Mouse (Mus musculus): ENCODE measurements around the gene Nup107.

The Nup107 gene
- long read RNA-seq, experiment 1, transcript Nup107-201 (28 exons, 3,114 nt), result major isoform, 6 of 11 reads
- long read RNA-seq, experiment 1, partial matches to known transcripts, result 3 of 11 reads
- long read RNA-seq, experiment 1, other reads (novel, unspliced or antisense), result 2 of 11 reads
- long read RNA-seq, experiment 2, partial matches to known transcripts, result 4 of 8 reads
- long read RNA-seq, experiment 2, other reads (novel, unspliced or antisense), result 3 of 8 reads

DNA sequence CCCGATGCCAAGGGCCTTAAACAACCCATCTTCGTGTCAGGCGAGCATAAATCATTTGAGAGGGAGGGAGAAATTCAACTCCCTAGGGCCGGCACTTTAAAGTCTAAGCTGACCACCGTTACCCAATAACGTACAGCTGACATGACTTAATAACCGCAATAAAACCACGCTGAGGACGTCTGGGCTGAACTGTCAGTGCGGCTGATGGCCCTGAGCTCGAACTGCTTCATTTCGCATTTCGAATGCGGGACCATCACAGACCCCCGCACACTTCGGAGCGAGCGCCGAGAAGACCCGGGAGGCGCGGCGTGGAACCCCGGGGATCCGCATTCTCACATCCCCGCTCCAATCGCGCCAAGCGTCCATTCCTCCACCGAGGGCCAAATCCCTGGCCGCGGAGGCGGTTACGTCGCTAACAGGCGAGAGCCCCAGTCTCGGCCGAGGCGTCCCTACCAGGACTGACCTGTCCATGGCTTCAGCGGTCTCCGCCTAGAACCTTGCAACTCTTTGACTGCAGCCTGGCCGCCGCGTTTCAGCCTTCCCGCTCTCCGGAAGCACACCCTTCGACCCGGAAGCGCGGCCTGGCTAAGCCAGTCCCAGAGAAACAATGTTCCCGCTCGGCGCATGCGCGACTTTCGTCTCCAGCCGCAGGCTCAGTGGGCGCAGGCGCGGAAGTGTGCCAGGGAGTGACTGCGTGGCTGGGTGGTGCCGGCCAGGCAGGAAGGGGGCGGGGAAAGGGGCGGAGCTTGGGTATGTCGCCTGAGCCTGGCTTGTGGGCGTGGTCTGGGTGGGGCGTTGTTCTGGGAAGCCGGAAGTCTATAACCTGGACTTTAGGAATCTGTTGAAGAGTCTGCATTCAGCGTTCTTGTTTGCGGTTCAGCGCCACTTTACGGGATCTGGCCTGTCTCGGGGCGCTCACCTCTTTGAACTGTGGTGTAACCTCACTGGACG, at the start of gene Nup107:
Nup107 (minus strand) TSS at position 565 of the 951 bp plus-strand sequence.
- intact Hi-C loops (cut with DNase I), result loop anchor here (2.0 to 5.0 kb wide), 2 partner anchors 46 to 315 kb away; partner anchors contain the start of gene Slc35e3

DNA sequence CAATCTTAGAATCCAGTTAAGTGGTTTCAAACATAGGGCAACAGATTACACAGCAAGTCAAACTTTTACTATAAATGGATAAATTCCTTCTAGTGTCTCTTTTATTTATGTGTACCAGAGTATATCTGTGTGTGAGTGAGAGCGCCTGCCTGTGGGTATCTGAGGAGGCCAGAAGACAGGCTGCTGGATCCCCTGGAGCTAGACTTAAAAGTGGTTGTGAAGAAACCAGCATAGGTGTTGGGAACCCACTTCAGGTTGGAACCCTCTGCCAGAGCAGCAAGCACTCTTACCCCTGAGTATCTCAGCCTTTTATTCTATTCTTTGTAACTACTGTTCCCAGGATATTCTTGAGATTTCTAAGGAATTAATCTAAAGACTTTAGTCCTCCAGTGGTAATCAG, 49.3 kb upstream of the Nup107 start:
- intact Hi-C loops (cut with DNase I), result loop anchor here (5.0 kb wide), 2 partner anchors 44 to 266 kb away; no protein-coding TSS in a partner anchor

DNA sequence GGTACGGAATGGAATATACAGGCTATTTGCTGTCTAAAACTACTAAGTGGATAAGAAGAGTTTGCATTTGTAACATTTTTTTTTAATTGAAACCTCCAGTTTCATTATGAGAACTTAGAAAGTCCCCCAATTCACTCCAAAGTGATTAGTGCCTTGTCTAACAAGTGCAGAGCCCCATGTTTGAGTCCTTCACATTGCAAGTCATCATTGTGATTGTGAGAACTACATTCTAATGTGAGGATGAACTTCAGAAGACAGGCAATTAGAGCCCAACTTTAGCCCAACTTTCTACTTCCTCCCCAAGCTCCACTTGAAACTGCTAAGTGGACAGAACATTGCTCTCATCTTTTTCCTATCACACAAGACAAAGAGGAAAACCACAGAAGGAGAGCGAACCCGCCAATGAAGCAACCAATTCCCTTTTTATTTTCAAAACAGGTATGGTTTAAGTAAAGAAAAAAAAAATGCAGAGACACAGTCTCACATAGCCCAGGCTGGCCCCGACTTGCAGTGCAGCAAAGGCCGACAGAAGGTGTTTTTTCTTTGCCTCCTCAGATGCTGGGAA, 48.0 kb upstream of the Nup107 start:
- intact Hi-C loops (cut with DNase I), result loop anchor here (5.0 kb wide), 2 partner anchors 43 to 267 kb away; no protein-coding TSS in a partner anchor

DNA sequence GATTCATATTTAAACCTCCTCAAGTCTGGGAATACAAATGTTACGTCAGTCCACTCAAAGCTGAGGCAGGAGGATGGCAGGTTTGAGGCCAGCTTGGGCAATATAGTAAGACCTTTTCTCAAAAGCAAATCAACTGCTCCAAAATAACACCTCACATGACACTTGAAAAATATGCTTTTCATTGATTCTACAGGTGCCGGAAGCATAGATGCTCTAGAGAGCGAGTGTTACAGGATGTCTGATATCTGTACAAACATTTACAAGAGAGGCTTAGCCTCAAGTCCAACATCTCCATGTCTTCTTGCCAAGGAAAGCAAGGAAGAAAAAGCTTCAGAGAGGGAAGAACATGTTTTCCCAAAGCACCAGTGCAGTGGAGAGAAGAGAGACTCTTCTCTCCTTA, 47.2 kb upstream of the Nup107 start:
- intact Hi-C loops (cut with DNase I), result loop anchor here (5.0 kb wide), 2 partner anchors 42 to 268 kb away; no protein-coding TSS in a partner anchor

DNA sequence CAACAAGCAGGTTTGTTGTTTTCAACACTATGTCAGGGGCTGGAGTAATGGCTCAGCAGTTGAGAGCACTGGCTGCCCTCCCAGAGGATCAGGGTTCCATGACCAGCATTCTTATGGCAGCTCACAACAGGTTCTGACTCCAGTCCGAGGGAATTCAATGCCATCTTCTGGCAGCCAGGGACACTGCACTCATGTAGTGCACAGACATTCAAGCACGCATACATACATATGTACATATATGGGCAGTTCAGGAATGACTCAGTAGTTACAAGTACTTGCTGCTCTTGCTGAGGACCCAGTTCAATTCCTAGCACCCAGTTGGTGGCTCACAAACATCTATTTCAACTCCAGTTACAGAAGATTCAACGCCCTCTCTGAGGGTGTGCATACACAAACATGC, 46.4 kb upstream of the Nup107 start:
- intact Hi-C loops (cut with DNase I), result no loop called here

DNA sequence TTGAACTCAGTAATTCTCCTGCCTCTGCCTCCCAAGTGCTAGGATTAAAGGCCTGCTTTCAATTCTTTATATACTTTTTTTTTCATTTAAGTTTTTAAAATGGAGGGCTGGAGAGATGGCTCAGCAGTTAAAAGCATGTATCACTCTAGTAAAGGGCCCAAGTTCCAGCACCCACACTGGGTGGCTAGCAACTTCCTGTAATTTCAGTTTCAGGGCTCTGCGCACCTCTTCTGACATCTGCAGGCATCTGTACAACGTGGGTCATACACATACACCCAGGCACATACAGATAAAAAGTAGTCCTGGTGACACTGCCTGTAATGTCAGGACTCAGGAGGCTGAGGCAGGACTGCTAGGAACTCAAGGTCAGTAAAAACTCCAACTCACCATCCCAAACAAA, 43.8 kb upstream of the Nup107 start:
- intact Hi-C loops (cut with DNase I), result no loop called here

DNA sequence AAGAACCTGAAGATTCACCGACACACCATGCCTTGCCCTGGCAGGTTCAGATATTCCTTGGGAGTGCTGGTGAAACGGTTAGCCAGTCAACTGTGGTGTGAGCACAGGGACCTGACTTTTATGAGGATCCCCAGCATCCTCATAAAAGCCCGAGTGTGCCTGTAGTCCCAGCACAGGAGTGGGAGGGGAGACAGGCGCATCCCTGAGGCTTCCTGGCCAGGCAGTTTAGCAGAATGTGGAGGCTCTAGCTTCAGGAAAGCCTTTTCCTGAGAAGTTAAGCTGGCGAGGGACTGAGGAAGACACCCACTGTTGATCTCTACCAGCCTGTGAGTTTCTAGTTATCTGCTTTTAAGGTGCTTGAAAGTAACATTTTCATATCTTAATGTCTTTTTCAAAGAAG, 42.9 kb upstream of the Nup107 start:
- intact Hi-C loops (cut with DNase I), result no loop called here

DNA sequence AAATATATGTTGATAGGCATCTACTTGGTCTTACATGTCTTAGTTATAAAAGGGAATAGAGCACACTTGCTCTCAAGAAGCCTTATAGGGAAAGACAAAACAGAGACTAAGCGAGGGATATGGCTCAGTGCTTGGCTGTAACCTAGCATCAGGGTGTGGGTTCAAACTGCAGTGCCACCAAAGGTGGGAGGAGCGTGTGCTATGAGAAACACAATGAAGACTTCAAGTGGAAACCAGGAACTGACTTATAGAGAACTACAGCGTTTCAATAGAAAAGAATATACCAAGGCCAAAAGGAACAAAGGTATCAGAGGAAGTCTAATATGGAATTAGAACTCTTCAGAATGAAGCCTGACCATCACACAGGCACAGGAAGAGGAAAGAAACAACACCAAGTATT, 38.3 kb upstream of the Nup107 start:
- intact Hi-C loops (cut with DNase I), result no loop called here

DNA sequence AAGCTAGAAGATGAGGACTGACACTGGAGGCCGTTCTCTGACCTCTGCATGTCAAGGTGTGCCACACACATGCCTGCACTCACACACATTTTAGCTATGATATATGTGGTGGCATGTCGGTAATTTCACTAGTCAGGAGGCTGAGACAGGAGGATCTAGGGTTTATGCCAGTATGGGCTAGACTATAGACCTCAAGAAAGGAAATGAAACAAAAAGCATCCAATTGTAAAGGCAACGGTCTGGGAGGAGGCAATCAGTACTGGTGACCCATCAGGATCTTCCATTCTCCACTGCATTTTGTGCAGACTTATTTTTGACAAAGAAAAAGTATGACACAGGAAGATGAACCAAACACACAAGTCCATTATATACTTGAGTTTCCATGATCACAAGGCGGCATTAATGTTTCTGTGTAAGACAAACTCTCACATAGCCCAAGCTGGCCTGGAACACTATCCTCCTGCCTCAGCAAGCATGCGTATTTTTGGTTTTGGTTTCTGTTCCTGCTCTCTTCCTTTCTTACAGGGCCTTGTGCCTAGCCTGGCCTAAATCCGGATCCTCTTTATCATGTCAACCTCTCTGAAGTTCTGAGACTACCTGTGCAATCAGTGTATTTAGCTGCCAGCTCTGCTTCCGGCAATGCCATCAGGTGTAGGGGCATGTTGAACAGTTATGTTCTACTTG, 37.1 kb upstream of the Nup107 start:
- intact Hi-C loops (cut with DNase I), result no loop called here

DNA sequence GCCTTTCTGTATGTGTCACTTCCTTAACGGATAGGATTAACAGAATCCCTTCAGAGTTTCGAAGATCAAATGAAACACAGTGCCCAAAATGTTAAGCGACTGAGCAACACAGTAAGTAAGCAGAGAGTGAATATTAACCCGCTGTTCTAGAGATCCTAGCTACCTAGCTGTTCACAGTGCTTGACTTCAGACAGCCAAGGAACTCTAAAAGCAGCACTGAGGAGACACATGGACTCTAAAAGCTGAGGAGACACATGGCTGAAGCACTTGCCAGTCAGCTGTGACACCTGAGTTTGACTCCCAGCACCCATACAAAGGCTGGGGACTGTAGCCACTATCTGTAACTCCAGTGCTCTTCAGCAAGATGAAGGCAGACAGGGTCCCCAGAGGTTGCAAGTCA, 36.5 kb upstream of the Nup107 start:
- intact Hi-C loops (cut with DNase I), result no loop called here

DNA sequence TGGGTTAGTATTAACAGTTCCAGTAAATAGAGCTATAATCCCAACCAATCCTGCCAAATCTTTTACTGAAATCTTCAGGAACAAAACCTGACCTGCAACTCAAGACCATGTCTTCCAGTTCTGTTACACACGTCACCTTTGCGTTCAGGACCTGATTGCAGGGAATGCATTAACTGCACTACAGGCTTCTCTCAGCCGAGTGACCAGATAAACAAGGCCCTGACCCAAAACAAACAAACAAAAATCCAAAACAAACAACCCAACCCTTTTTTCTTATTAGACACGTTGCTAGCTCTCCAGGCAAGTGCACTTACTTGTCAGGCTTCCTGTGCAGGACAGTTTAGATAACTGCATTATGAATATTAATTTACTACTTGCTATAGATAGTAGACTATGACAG, 36.0 kb upstream of the Nup107 start:
- intact Hi-C loops (cut with DNase I), result no loop called here

DNA sequence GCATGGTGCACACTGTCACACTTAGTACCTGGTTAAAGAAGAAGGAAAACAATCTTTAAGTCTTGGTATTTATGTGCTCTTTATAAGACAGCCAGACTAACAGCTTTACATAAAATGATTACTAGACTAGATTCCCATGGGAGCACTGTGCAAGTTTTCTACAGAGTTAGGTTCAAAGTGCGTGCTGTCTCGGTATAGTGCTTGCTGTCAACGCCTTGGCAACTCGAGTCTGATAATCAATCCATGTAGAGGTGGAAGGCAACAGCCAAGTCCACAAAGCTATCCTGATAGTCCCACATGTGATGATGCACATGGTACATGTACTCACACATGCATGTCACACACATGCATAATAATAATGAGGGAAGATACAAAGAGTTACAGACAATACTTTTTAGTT, 32.1 kb upstream of the Nup107 start:
- intact Hi-C loops (cut with DNase I), result no loop called here

DNA sequence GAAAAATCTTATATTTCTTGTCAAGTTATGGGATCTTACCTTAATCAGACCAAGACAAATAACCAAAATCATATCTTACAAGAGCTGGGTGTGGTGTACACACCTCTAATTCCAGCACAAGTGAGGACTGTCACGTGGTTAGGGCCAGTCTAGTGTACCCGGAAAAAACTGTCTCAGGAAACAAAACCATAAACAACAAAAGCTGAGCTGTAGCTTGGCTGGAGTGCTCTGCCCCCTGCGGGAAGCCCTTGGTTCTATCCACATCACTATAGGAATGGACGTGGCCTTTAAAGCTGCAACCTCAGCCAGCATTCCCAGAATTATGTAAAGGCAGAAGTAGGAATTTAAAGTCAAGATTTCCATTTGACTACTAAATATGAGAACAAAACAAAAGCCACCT, 31.6 kb upstream of the Nup107 start:
- intact Hi-C loops (cut with DNase I), result no loop called here

DNA sequence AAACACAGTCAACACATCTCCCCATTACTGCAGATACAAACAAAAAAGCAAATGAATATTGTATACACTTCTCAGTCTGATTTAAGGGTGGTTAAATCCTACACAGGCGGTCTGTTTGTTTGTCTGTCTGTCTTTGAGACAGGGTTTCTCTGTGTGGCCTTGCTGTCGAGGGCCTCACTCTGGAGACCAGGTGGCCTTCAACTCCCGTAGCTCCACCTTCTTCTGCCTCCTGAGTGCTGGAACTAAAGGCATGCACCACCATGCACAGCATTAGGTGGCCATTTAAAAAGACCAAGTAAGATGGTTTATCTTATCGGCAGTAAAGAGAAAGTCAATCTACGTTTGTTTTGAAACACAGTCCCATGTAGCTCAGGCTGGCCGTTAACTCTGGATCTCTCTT, 30.8 kb upstream of the Nup107 start:
- intact Hi-C loops (cut with DNase I), result no loop called here

DNA sequence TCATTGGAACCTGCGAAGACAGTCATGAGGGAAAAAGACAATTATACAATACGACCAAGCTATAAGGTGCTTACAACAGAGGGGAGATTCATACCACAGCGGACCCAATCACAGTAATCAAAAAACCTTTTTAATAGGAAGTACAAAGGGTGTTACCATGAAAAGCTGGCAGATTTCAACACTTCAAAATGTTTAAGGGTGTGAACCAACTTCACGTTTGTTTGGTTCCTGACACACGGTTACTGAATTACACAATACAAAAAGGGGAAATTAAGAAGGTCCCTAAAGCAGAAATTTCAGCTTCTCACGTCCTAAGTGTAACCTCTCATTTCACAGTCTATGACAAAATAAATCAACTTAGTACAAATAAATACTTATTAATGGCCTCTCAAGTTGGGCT, 26.1 kb upstream of the Nup107 start:
- intact Hi-C loops (cut with DNase I), result no loop called here

DNA sequence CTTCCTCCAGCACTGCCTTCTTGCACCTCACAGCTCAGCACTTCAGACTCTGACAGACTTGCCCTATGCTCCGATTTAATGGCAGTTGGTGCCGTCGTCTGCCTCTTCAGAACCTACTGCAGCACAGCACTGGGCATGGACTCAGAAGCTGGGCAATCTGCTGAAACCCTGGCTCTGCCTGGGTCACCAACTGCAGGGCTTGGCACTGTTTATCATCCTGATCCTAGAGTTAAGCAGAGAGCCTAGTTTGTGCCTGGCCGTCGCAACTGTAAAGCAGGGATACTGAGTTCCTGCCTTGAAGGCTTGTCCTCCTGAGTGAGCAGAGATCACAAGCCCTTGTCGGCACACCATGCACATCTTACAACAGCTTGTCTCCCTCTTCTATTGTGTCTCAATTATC, 24.2 kb upstream of the Nup107 start:
- intact Hi-C loops (cut with DNase I), result no loop called here

DNA sequence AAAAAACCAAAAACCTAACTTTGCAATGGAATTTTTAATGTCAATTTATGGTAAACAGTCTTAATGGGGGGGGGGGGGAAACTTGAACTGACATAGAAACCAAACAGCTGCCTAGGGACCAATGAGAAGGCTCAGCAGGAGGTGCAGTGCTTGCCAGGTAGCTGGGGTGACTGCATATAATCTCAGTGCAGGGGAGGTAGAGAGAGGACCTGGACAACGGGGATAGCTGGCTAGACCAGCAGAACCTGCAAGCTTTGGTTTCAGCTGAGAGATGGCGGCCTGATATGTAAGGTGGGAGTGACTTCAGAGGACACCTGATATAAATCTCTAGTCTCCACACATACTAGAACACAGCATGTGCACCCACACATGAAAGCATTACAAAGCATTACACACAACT, 20.0 kb upstream of the Nup107 start:
- intact Hi-C loops (cut with DNase I), result no loop called here

DNA sequence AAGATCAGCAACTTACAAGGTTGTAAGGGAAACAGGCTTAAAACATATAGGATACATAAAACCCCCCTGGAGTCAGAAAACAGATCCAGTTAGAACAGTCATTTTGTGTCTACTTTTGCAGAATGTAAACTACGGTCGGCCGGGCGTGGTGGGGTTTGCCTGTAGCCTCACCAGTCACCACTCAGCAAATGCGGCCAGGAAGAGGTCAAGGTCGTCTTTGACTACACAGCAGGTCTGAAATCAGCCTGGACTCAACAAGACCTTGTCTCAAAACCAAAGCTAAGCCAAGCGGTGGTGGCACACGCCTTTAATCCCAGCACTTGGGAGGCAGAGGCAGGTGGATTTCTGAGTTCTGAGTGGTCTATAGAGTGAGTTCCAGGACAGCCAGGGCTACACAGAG, 19.1 kb upstream of the Nup107 start:
- intact Hi-C loops (cut with DNase I), result no loop called here

DNA sequence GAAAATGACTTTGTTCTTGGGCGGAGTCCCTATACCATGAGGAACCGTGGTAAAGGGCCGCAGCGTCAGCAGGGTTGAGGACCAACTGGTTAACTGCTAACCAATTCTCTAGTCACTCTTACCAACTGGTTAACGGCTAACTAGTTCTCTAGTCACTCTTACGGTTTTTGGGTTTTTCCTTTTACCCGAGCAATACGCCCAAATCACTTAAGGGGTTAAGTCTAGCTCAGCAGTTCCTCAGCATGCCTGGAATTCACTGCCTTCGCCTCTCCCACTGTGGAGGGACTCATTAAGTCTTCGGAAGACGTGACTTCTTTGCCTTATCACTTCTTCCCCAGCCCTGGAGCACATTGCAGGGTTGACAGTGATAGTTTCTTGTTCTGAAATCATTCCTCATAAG, 18.0 kb upstream of the Nup107 start:
- intact Hi-C loops (cut with DNase I), result no loop called here

DNA sequence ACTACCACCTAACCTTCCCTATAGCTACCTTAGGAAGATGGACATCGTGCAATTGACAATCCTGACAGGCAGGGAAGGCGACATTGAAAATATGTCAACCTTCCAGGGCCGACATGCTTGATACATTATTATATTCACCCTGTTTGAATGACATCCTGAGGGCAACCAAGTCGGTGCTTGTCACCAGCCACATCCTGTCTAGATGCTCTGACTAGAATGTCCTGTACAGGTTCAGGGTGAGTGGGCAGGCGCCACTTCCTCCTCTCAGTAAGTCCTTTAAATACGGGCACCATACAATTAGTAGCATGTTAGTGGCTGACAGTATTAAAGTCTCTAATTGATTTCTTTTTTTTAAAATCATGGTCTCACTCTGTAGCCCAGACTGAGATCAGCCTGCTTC, 15.6 kb upstream of the Nup107 start:
- intact Hi-C loops (cut with DNase I), result no loop called here

DNA sequence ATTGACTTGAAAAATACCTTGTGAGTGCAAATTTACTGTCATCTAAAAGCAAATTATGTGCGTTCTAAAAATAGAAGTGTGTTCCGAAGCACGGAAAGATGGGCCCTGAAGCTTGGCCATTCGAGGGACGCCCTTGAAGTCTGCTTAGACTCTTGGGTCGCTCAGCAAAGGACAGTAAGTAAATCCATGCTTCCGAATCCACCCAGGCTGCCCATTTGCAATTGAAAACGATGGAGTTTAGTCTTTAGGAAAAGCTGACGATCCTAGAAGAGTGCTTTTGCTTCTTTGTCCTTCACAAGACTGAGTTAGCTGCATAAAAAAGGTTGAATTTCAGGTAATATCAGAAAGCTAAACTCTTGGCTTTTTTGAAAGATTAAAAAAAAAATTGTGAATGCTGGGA, 13.4 kb upstream of the Nup107 start:
- intact Hi-C loops (cut with DNase I), result no loop called here

Measured in adrenal gland (tissue).